Mouse (Mus musculus) lung, adult 2 months (tissue): Measurements from ENCODE around the gene Rpl10a.

Experiments
- CTCF ChIP-seq: fragments of 200-500 bp; IDR thresholded peaks from 2 replicates; pipeline ENCODE4 v1.5.1; 2011; ENCODE audit warnings: mild to moderate bottlenecking, low read length, control low read depth; ENCODE audit not compliant: insufficient read depth
- POLR2A ChIP-seq: fragments of 200-500 bp; IDR thresholded peaks from 2 replicates; pipeline ENCODE4 v1.6.1; 2011; ENCODE audit warnings: low read depth, mild to moderate bottlenecking, control low read depth, low read length, borderline replicate concordance; ENCODE audit errors: extremely low read depth

DNA sequence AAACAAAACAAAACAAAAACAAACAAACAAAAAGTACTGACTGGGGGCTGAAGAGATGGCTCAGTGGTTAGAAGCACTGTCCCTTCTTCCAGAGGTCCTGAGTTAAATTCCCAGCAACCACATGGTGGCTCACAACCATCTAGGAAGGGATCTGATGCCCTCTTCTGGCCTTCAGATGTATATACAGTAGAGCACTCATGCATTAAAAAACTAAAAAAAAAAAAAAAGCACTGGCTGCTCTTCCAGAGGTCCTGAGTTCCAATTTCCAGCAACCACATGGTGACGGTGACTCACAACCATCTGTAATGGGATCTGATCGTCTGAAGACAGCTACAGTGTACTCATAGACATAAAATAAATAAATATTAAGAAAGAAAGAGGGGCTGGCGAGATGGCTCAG, 17.4 kb upstream of the Rpl10a start:
- TF ChIP-seq CTCF (no peak), POLR2A (no peak)
